Mouse (Mus musculus) myocyte (in vitro differentiated cells): ENCODE data around the gene Bahcc1. TPM values are rescaled to one million over a fixed set of nuclear protein-coding genes. Genes with fewer than 3 reads are reported as not detected.

ENCODE experiments used
- H3K27me3 ChIP-seq: one replicate; pipeline ENCODE4 v1.6.1; 2011; ENCODE audit not compliant: control insufficient read depth, insufficient read depth, insufficient read length
- H3K36me3 ChIP-seq: one replicate; pipeline ENCODE4 v1.6.1; 2011; ENCODE audit not compliant: control insufficient read depth, insufficient read depth
- H3K4me2 ChIP-seq: one replicate; pipeline ENCODE4 v1.6.1; 2011; ENCODE audit warnings: low read depth, control low read depth
- H3K4me3 ChIP-seq: one replicate; pipeline ENCODE4 v1.5.1; 2011; ENCODE audit warnings: mild to moderate bottlenecking, control low read depth, moderate library complexity
- H3K79me2 ChIP-seq: one replicate; pipeline ENCODE4 v1.6.1; 2011; ENCODE audit not compliant: control insufficient read depth, insufficient read depth
- H3ac ChIP-seq: one replicate; pipeline ENCODE4 v1.6.1; 2011; ENCODE audit not compliant: control insufficient read depth, insufficient read length
- CEBPB ChIP-seq: IDR thresholded peaks from 2 replicates; pipeline ENCODE4 v1.6.1; 2011; ENCODE audit warnings: mild to moderate bottlenecking, moderate library complexity; ENCODE audit not compliant: poor library complexity, insufficient read depth, severe bottlenecking
- E2F4 ChIP-seq: IDR thresholded peaks from one replicate; pipeline ENCODE4 v1.6.1; 2011; ENCODE audit warnings: mild to moderate bottlenecking, control low read depth, moderate library complexity; ENCODE audit not compliant: insufficient read depth
- MAX ChIP-seq: IDR thresholded peaks from one replicate; pipeline ENCODE4 v1.6.1; 2011; ENCODE audit warnings: low read depth, mild to moderate bottlenecking, control low read depth
- MYOD1 ChIP-seq, 3 experiments: IDR thresholded peaks; one replicate each; pipeline ENCODE4 v1.6.1; 2011; ENCODE audit warnings: control low read depth in 2 of 3, low read depth in 2 of 3, mild to moderate bottlenecking in 2 of 3, moderate library complexity in 1 of 3; ENCODE audit not compliant: insufficient read length in 2 of 3, control insufficient read depth in 1 of 3
- MYOG ChIP-seq, 3 experiments: IDR thresholded peaks; one replicate each; pipeline ENCODE4 v1.6.1; 2011; ENCODE audit warnings: control low read depth in 2 of 3, low read depth in 2 of 3, mild to moderate bottlenecking in 2 of 3; ENCODE audit not compliant: insufficient read length in 2 of 3, control insufficient read depth in 1 of 3, insufficient read depth in 1 of 3
- POLR2A ChIP-seq: IDR thresholded peaks from one replicate; pipeline ENCODE4 v1.6.1; 2011; ENCODE audit warnings: low read depth, mild to moderate bottlenecking, control low read depth, moderate library complexity; ENCODE audit not compliant: insufficient read length
- POLR2AphosphoS2 ChIP-seq: IDR thresholded peaks from one replicate; pipeline ENCODE4 v1.6.1; 2011; ENCODE audit warnings: low read depth, control low read depth; ENCODE audit not compliant: insufficient read length
- REST ChIP-seq: IDR thresholded peaks from one replicate; pipeline ENCODE4 v1.6.1; 2011; ENCODE audit warnings: mild to moderate bottlenecking, control low read depth, moderate library complexity; ENCODE audit not compliant: insufficient read depth, insufficient read length
- SRF ChIP-seq: IDR thresholded peaks from one replicate; pipeline ENCODE4 v1.6.1; 2011; ENCODE audit warnings: low read depth; ENCODE audit not compliant: control insufficient read depth, insufficient read length
- TCF12 ChIP-seq: IDR thresholded peaks from one replicate; pipeline ENCODE4 v1.6.1; 2011; ENCODE audit warnings: mild to moderate bottlenecking, control low read depth; ENCODE audit not compliant: poor library complexity, insufficient read depth, severe bottlenecking
- TCF3 ChIP-seq: IDR thresholded peaks from one replicate; pipeline ENCODE4 v1.6.1; 2011; ENCODE audit warnings: low read depth, control low read depth; ENCODE audit not compliant: insufficient read length
- USF1 ChIP-seq: IDR thresholded peaks from one replicate; pipeline ENCODE4 v1.6.1; 2011; ENCODE audit warnings: low read depth, mild to moderate bottlenecking, control low read depth, moderate library complexity
- polyA plus RNA-seq: library from polyadenylated mRNA; unstranded; fragments of >200 nt; fragmentation: generic; extraction: Trizol; gene quantifications from one replicate; pipeline ENCODE4 v1.2.1, GENCODE M21; 2012; ENCODE audit warnings: missing spikeins

The Bahcc1 gene
- polyA plus RNA-seq, 1 experiment = 6.3 TPM

GRCm38 (mm10) chr11:120316690-120317254 lies 84.0 kb downstream of the Bahcc1 start:
- Histone ChIP-seq H3K79me2 (no peaks in the 10 kb centered on the region), H3K4me3 (peak overlapping the region; percentile 38), H3ac (peak overlapping the region; percentile 3), H3K27me3 (no peaks in the 10 kb centered on the region), H3K36me3 (no peaks in the 10 kb centered on the region), H3K4me2 (peak overlapping the region; percentile 100)
- TF ChIP-seq POLR2A (no peak), USF1 (no peak), POLR2AphosphoS2 (no peak), SRF (no peak), TCF12 (no peak), MAX (no peak), REST (no peak), CEBPB (no peak), TCF3 (no peak), MYOG (IDR thresholded peaks at IDR 0.05; ENCODE audit: control insufficient read depth in 1 of 3, insufficient read depth in 1 of 3, insufficient read length in 2 of 3, low read depth in 2 of 3) (no peak), E2F4 (no peak), MYOD1 (IDR thresholded peaks at IDR 0.05; ENCODE audit: control insufficient read depth in 1 of 3, insufficient read length in 2 of 3, low read depth in 2 of 3) (no peak)

- Histone ChIP-seq H3K79me2 (no peaks in the 10 kb centered on the region), H3K4me2 (peak overlapping the region; percentile 100), H3ac (no peak overlapping the region), H3K36me3 (no peaks in the 10 kb centered on the region), H3K27me3 (no peaks in the 10 kb centered on the region), H3K4me3 (peak overlapping the region; percentile 38)
- no peak for TF ChIP-seq USF1
- TF ChIP-seq MYOG (IDR thresholded peaks at IDR 0.05; ENCODE audit: control insufficient read depth in 1 of 3, insufficient read depth in 1 of 3, insufficient read length in 2 of 3, low read depth in 2 of 3) = no peak
Measured at GRCm38 (mm10) chr11:120317456-120317855, 84.7 kb downstream of the Bahcc1 start.

DNA sequence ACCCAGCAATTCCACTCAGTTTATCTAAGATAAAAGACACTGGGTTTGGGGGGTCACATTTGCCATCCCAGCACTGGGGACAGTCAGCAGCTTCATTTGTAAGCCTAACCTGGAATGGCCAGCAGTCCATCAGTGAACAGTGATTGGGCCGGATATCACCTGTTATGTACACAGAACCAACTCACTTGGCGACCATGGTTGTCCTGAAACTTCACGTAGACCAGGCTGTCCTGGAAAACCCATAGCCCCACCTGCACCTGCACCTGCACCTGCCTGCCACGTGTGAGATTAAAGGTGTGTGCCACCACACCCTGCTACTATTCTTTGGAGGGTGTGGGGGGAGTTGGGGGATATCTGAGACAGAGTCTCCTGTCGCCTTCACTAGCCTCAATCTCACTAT lies 86.6 kb downstream of the Bahcc1 start:
- no peak overlapping the region for H3ac ChIP-seq
- no peaks in the 10 kb centered on the region for H3K36me3 ChIP-seq
- TF ChIP-seq E2F4 (no peak), POLR2A (no peak), USF1 (no peak), MAX (no peak), REST (no peak), TCF3 (no peak), TCF12 (no peak), MYOG (IDR thresholded peaks at IDR 0.05; ENCODE audit: control insufficient read depth in 1 of 3, insufficient read depth in 1 of 3, insufficient read length in 2 of 3, low read depth in 2 of 3) (no peak), SRF (no peak), MYOD1 (IDR thresholded peaks at IDR 0.05; ENCODE audit: control insufficient read depth in 1 of 3, insufficient read length in 2 of 3, low read depth in 2 of 3) (no peak), POLR2AphosphoS2 (no peak), CEBPB (no peak)
- no peaks in the 10 kb centered on the region for H3K27me3 ChIP-seq
- no peaks in the 10 kb centered on the region for H3K79me2 ChIP-seq
- H3K4me3 ChIP-seq = no peak overlapping the region
- no peak overlapping the region for H3K4me2 ChIP-seq

GRCm38 (mm10) chr11:120320156-120320555 lies 87.4 kb downstream of the Bahcc1 start:
- no peak overlapping the region for H3ac ChIP-seq
- TF ChIP-seq TCF3 (no peak), CEBPB (no peak)

GRCm38 (mm10) chr11:120335431-120336021 lies 102.8 kb downstream of the Bahcc1 start:
- Histone ChIP-seq H3K4me3 (no peak overlapping the region), H3K27me3 (no peaks in the 10 kb centered on the region), H3K79me2 (no peaks in the 10 kb centered on the region), H3ac (no peak overlapping the region), H3K4me2 (no peak overlapping the region), H3K36me3 (no peaks in the 10 kb centered on the region)
- no peak for TF ChIP-seq MYOG (IDR thresholded peaks at IDR 0.05; ENCODE audit: control insufficient read depth in 1 of 3, insufficient read depth in 1 of 3, insufficient read length in 2 of 3, low read depth in 2 of 3)
- TF ChIP-seq E2F4 = no peak

More at GRCm38 (mm10) chr11:120320156-120320555, 87.4 kb downstream of the Bahcc1 start:
- Histone ChIP-seq H3K27me3 (no peaks in the 10 kb centered on the region), H3K36me3 (no peaks in the 10 kb centered on the region), H3K4me2 (no peak overlapping the region), H3K4me3 (no peak overlapping the region), H3K79me2 (no peaks in the 10 kb centered on the region)
